Mouse (Mus musculus) bone marrow macrophage, adult 2 months (primary cell): ENCODE measurements around the gene Gm49337. TPM values are rescaled to one million over a fixed set of nuclear protein-coding genes. Genes with fewer than 3 reads are reported as not detected.
"Not testable (repeated sequence)": the region's sequence is repeated elsewhere in the genome, so short reads cannot be mapped to it uniquely, and the experiment has no call there.

ENCODE experiments used
- H3K27ac ChIP-seq: 2 replicates; pipeline ENCODE4 v1.5.1; 2012; ENCODE audit warnings: low read depth, low read length; ENCODE audit not compliant: insufficient read depth
- H3K4me1 ChIP-seq: 2 replicates; pipeline ENCODE4 v1.6.1; 2012; ENCODE audit warnings: low read length; ENCODE audit not compliant: control insufficient read depth, insufficient read depth
- H3K4me3 ChIP-seq: 2 replicates; pipeline ENCODE4 v1.5.1; 2012; ENCODE audit warnings: mild to moderate bottlenecking, low read length, moderate library complexity; ENCODE audit not compliant: insufficient read depth
- CTCF ChIP-seq: IDR thresholded peaks from 2 replicates; pipeline ENCODE4 v1.5.1; 2012; ENCODE audit warnings: low read depth, mild to moderate bottlenecking, low read length, moderate library complexity
- POLR2A ChIP-seq: IDR thresholded peaks from 2 replicates; pipeline ENCODE4 v1.6.1; 2012; ENCODE audit warnings: mild to moderate bottlenecking, low read depth, low read length, borderline replicate concordance
- polyA plus RNA-seq: library from polyadenylated mRNA; stranded (reverse); fragments of >200 nt; gene quantifications from 2 replicates; pipeline ENCODE4 v1.2.4, GENCODE M21; 2012; ENCODE audit not compliant: missing spikeins, insufficient read depth, insufficient read length

The Gm49337 gene
- polyA plus RNA-seq, 1 experiment = not detected

DNA sequence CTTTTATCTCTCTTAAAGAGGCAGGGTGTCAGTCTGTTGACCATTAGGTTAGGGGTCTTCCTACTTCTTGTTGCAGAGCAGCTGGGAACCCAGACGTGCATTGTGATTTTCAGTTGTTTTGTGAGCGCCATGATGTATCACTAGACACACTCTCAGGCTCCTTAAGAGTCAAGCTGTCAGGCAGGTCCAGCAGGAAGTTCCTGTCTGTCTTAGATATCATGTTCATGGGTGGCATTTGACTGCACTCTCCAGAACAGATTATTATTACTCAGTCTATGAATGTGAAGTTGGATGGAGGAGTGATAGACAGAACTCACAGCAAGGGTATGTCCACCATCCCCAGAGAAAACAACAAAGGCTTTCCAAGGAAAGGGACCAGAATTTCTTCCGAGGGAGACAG is 31.2 kb downstream of the Gm49337 start:
- Histone ChIP-seq H3K4me3 (no peak overlapping the region), H3K4me1 (peaks cover 4% of the 10 kb centered on the region; the same call in 1 of the 2 replicates), H3K27ac (no peak overlapping the region)
- no peak for TF ChIP-seq CTCF
- no peak for TF ChIP-seq POLR2A

DNA sequence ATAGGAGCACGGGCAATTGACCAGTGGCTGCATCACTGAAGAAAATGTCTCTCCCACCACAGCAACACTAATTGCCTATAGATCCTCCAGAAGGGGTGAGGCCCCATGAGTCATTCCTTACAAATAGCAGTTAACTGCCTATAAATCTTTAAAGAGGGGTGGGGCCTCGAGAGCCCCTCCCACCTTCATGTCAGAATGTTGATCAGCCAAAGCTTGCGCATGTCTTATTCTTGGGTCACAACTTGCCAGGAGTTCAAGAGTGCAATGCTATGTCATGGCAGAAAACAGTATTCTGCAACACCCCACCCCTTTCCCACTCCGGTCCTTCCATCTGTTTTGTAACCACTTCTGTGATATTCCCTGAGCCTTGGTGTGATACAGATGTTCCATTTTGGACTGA is 33.3 kb downstream of the Gm49337 start:
- TF ChIP-seq CTCF (no peak), POLR2A (no peak)
- H3K4me1 ChIP-seq = peaks cover 4% of the 10 kb centered on the region; the same call in 1 of the 2 replicates
- no peak overlapping the region for H3K4me3 ChIP-seq
- no peak overlapping the region for H3K27ac ChIP-seq

GRCm38 (mm10) chr4:116208891-116209290 is 35.7 kb downstream of the Gm49337 start:
- H3K27ac ChIP-seq = no peak overlapping the region
- no peak for TF ChIP-seq POLR2A
- no peak overlapping the region for H3K4me3 ChIP-seq
- no peaks in the 10 kb centered on the region for H3K4me1 ChIP-seq

DNA sequence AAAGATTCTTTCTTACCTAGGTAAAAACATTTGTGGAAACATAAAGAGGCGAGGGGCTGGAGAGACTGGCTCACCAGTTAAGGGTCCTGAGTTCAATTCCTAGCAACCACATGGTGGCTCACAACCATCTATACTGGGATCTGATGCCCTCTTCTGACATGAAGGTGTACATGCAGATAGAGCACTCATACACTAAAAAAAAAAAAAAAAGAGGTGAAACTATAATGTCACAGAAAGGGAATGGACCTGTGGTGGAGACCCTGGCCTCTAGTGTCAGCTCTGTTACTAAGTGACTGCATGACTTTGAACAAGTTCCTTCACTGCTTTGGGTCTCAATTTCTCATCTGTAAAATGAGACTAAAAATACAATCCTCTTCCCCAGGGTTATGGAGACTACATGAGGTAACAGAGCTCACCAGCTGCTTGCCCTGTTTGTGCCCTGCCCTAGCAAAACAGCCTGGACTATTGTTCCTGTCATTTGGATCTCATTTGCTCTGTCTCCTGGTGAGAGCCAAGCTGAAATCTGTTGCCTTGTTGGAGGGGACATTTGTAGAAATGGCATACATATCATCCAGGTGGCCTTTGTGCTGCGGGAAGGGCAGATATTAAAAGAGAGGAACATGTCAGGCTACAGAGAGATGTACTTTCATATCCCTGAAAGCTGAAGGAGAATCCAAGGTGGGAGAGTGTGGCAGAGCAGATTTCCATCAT is 42.9 kb downstream of the Gm49337 start:
- Histone ChIP-seq H3K4me3 (no peak overlapping the region), H3K4me1 (peaks cover 18% of the 10 kb centered on the region), H3K27ac (no peak overlapping the region)
- TF ChIP-seq CTCF (no peak), POLR2A (no peak)

DNA sequence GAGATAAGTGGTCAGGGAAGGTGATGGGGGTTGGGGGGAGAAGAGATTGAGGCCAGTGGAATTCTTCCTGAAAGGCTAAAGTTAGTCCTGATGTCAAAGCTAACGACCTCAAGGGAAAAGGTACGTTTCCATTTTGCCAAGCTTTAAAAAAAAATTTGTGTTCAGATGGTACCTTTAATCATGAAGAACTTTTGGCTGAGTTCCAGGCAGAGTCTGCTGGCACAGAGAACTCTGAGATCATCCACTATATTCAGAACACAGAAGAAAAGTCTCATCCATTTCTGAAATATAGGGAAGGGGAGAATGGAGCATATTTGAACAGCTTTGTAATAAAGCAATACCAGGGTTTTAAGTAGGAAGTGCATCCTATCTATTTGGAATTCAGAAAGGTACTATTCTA is 43.9 kb downstream of the Gm49337 start:
- Histone ChIP-seq H3K4me1 (peaks cover 18% of the 10 kb centered on the region), H3K4me3 (no peak overlapping the region), H3K27ac (no peak overlapping the region)
- no peak for TF ChIP-seq CTCF
- no peak for TF ChIP-seq POLR2A

DNA sequence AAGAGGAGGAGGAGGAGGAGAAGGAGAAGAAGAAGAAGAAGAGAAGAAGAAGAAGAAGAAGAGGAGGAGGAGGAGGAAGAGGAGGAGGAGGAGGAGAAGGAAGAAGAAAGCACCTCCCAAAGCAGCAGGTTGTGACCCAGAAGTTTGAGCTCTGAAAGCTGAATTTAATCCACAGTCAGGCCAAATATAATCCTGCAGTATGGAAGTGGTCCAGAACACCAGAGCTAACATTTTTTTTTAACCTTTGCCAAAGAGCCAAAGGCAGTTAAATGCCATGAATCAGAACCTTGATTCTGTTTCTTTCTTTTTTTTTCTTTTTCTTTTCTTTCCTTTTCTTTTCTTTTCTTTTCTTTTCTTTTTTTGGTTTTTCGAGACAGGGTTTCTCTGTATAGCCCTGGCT is 44.5 kb downstream of the Gm49337 start:
- not testable (repeated sequence) for H3K4me3 ChIP-seq, H3K27ac ChIP-seq
- H3K4me1 ChIP-seq = peaks cover 18% of the 10 kb centered on the region

- Histone ChIP-seq H3K4me3 (no peak overlapping the region), H3K27ac (no peak overlapping the region), H3K4me1 (peaks cover 18% of the 10 kb centered on the region)
- TF ChIP-seq POLR2A = no peak
- no peak for TF ChIP-seq CTCF
These were observed 45.9 kb downstream of the Gm49337 start for GRCm38 (mm10) chr4:116219056-116219455.

DNA sequence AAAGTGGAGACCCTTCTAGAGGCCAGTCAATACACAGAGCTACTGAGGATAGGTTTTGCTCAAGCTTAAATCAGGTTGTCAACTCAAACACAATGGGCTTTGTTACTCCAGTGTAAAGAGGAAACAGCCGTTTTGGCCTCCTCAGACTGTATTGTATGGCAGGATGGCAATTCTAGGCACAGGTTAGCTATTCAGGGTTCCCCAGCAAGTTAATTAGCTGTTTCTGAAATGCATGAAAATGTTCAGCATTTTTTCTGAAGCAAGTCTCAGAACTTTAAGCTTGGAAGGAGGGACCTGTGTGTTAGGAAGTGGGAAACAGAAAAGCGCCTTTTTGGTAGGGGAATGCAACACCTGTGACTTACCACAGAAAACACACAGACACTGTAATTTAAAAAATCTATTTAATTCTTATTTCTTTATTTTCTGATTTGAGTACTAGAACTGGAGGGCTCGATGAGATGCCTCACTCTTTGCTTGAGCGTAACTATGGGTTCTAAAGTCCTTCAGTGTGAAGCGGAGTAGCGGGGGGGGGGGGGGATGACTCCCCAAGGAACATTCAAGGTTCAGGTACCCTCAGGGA is 47.0 kb downstream of the Gm49337 start:
- Histone ChIP-seq H3K27ac (no peak overlapping the region), H3K4me3 (no peak overlapping the region), H3K4me1 (peaks cover 18% of the 10 kb centered on the region)
- no peak for TF ChIP-seq POLR2A
- no peak for TF ChIP-seq CTCF

- TF ChIP-seq CTCF (no peak), POLR2A (no peak)
- peak overlapping the region; percentile 73 for H3K27ac ChIP-seq
- peaks cover 18% of the 10 kb centered on the region for H3K4me1 ChIP-seq
- H3K4me3 ChIP-seq = peak overlapping the region; percentile 81
These were observed 47.6 kb downstream of the Gm49337 start for GRCm38 (mm10) chr4:116220780-116221139.

GRCm38 (mm10) chr4:116221140-116221851 is 48.1 kb downstream of the Gm49337 start, which contains the start of gene Pik3r3:
Pik3r3 (plus strand) TSS chr4:116221618.
- H3K4me3 ChIP-seq = peak within 1 kb of the TSS; percentile 85

More at GRCm38 (mm10) chr4:116221140-116221851, 48.1 kb downstream of the Gm49337 start, which contains the start of gene Pik3r3:
- Histone ChIP-seq H3K27ac (peak within 1 kb of the TSS; percentile 88), H3K4me1 (peaks cover 18% of the 10 kb centered on the region)
- TF ChIP-seq CTCF = no peak
- peak; percentile 95 for TF ChIP-seq POLR2A
